Mouse (Mus musculus) adrenal gland, adult 18-20 months (tissue): ENCODE measurements around the gene Zc3h12d. TPM values are rescaled to one million over a fixed set of nuclear protein-coding genes. Genes with fewer than 3 reads are reported as not detected.
A peak's percentile ranks its signal among the peaks of the same experiment; 100 is the strongest.

Experiments used
- DNase-seq, 2 experiments: peaks; one replicate each; pipeline ENCODE4 v3.0.0; 2021 to 2022; ENCODE audit warnings: low spot score in 2 of 2
- total RNA-seq, 2 experiments: library from RNA; stranded (reverse); gene quantifications; 1 replicate in 1 of 2; 2 replicates in 1 of 2; pipeline ENCODE4 v1.2.3; 2021

Gene Zc3h12d
- total RNA-seq, 2 experiments from 2014 or later, result 0.13 to 0.38 TPM

GRCm38 (mm10) chr10:7838874-7839421 lies 6.7 kb downstream of the Zc3h12d start:
- DNase-seq, result no peak

- peak in 1 of 2 experiments; percentile 23 for DNase-seq
Measured at GRCm38 (mm10) chr10:7839551-7840352, 7.5 kb downstream of the Zc3h12d start.

- DNase-seq, result no peak
Measured at GRCm38 (mm10) chr10:7840353-7840733, 8.1 kb downstream of the Zc3h12d start.

- DNase-seq, result no peak
Measured at GRCm38 (mm10) chr10:7840785-7841184, 8.5 kb downstream of the Zc3h12d start.

- DNase-seq, result peak; percentile 59 to 62
Measured at GRCm38 (mm10) chr10:7841571-7842080, 9.4 kb downstream of the Zc3h12d start.

- no peak for DNase-seq
Measured at GRCm38 (mm10) chr10:7843181-7843580, 10.9 kb downstream of the Zc3h12d start.

- no peak for DNase-seq
Measured at GRCm38 (mm10) chr10:7844161-7844560, 11.9 kb downstream of the Zc3h12d start.

- no peak for DNase-seq
Measured at GRCm38 (mm10) chr10:7845136-7845535, 12.9 kb downstream of the Zc3h12d start.

- DNase-seq, result no peak
Measured at GRCm38 (mm10) chr10:7845991-7846390, 13.7 kb downstream of the Zc3h12d start.

GRCm38 (mm10) chr10:7847166-7847605 lies 14.9 kb downstream of the Zc3h12d start:
- no peak for DNase-seq

GRCm38 (mm10) chr10:7851891-7852290 lies 19.6 kb downstream of the Zc3h12d start:
- DNase-seq, result no peak

- DNase-seq, result no peak
Measured at GRCm38 (mm10) chr10:7860494-7860893, 28.2 kb downstream of the Zc3h12d start.

- no peak for DNase-seq
Measured at GRCm38 (mm10) chr10:7861259-7861936, 29.1 kb downstream of the Zc3h12d start.

GRCm38 (mm10) chr10:7861937-7862657 lies 29.8 kb downstream of the Zc3h12d start:
- no peak for DNase-seq

- DNase-seq, result no peak
Measured at GRCm38 (mm10) chr10:7863411-7863810, 31.1 kb downstream of the Zc3h12d start.

GRCm38 (mm10) chr10:7864184-7864583 lies 31.9 kb downstream of the Zc3h12d start:
- no peak for DNase-seq

- no peak for DNase-seq
Measured at GRCm38 (mm10) chr10:7864806-7865205, 32.5 kb downstream of the Zc3h12d start.

- peak; percentile 31 to 34 for DNase-seq
Measured at GRCm38 (mm10) chr10:7866762-7867665, 34.7 kb downstream of the Zc3h12d start.

- no peak for DNase-seq
Measured at GRCm38 (mm10) chr10:7867666-7868030, 35.4 kb downstream of the Zc3h12d start.

GRCm38 (mm10) chr10:7869746-7870145 lies 37.5 kb downstream of the Zc3h12d start:
- no peak for DNase-seq
